In genomic region chr1:23351756-23352155, GRCm38 (mm10) we compare ENCODE assay signal across 18 mouse cellular contexts. TPM values are rescaled to one million over a fixed set of nuclear protein-coding genes. Genes with fewer than 3 reads are reported as not detected.
DNase-seq lines count a peak whose midpoint lies in the region; ATAC-seq and TF ChIP-seq lines count a peak whose summit lies in the region.
"Had no signal": no experiment of that assay in that cellular context is flagged by ENCODE, and none has a peak within 500 bp of the region (broad histone marks: within the 10 kb centered on the region; RNA-seq: fewer than 3 reads in every experiment).

No protein-coding gene starts in this region.

- H3K4me1 ChIP-seq in forebrain, embryonic 14.5 days (ENCODE audit: control insufficient read depth, insufficient read depth, low read length), result no peaks in the 10 kb centered on the region
- H3K4me1 ChIP-seq in forebrain, postnatal 0 days (ENCODE audit: insufficient read depth), result no peaks in the 10 kb centered on the region
- H3K4me1 ChIP-seq in lung, embryonic 14.5 days (ENCODE audit: insufficient read depth), result no peaks in the 10 kb centered on the region
- H3K4me1 ChIP-seq: forebrain, embryonic 10.5 days; neural tube, embryonic 12.5 days had no signal

- WGBS in forebrain, embryonic 14.5 days, result 53% methylated on average over 4 of the region's 4 CpGs
- WGBS in forebrain, postnatal 0 days, result 56% methylated on average over 4 of the region's 4 CpGs
- 48% methylated on average over 4 of the region's 4 CpGs for WGBS in lung, embryonic 14.5 days

- H3K36me3 ChIP-seq in forebrain, embryonic 14.5 days (ENCODE audit: control insufficient read depth, insufficient read depth, low read length), result no peaks in the 10 kb centered on the region
- H3K36me3 ChIP-seq in forebrain, postnatal 0 days (ENCODE audit: insufficient read depth), result no peaks in the 10 kb centered on the region
- no peaks in the 10 kb centered on the region for H3K36me3 ChIP-seq in lung, embryonic 14.5 days (ENCODE audit: insufficient read depth)
- H3K36me3 ChIP-seq: forebrain, embryonic 10.5 days; neural tube, embryonic 12.5 days had no signal

- H3K4me3 ChIP-seq in forebrain, embryonic 14.5 days (ENCODE audit: low read depth, low read length), result no peak overlapping the region
- H3K4me3 ChIP-seq in forebrain, postnatal 0 days (ENCODE audit: low read depth, low read length), result no peak overlapping the region
- no peak overlapping the region for H3K4me3 ChIP-seq in lung, embryonic 14.5 days (ENCODE audit: low read depth, low read length)
- H3K4me3 ChIP-seq: forebrain, embryonic 10.5 days; neural tube, embryonic 12.5 days had no signal

- no peak overlapping the region for H3K27ac ChIP-seq in forebrain, embryonic 14.5 days (ENCODE audit: low read depth, low read length)
- no peak overlapping the region for H3K27ac ChIP-seq in forebrain, postnatal 0 days (ENCODE audit: low read depth, low read length)
- no peak overlapping the region for H3K27ac ChIP-seq in lung, embryonic 14.5 days (ENCODE audit: low read depth)
- H3K27ac ChIP-seq: forebrain, embryonic 10.5 days; liver, embryonic 14.5 days; neural tube, embryonic 12.5 days had no signal

- no peaks in the 10 kb centered on the region for H3K27me3 ChIP-seq in forebrain, embryonic 14.5 days (replicated peaks; ENCODE audit: control insufficient read depth, insufficient read depth, low read length)
- H3K27me3 ChIP-seq in forebrain, postnatal 0 days (ENCODE audit: insufficient read depth, low read length), result no peaks in the 10 kb centered on the region
- H3K27me3 ChIP-seq in lung, embryonic 14.5 days (ENCODE audit: insufficient read depth, low read length), result no peaks in the 10 kb centered on the region
- H3K27me3 ChIP-seq: neural tube, embryonic 12.5 days had no signal

- TF ChIP-seq CTCF in forebrain, postnatal 0 days (IDR thresholded peaks at IDR 0.05; ENCODE audit: low read depth), result no peak
- no peak for TF ChIP-seq CTCF in lung, embryonic 14.5 days (IDR thresholded peaks at IDR 0.05; ENCODE audit: low read depth)

- H3K9me3 ChIP-seq in forebrain, embryonic 14.5 days (replicated peaks; ENCODE audit: control insufficient read depth, low read length), result no peaks in the 10 kb centered on the region
- H3K9me3 ChIP-seq in forebrain, postnatal 0 days (ENCODE audit: low read length), result no peaks in the 10 kb centered on the region
- H3K9me3 ChIP-seq in lung, embryonic 14.5 days (ENCODE audit: low read depth, low read length), result no peaks in the 10 kb centered on the region
- H3K9me3 ChIP-seq: forebrain, embryonic 10.5 days; neural tube, embryonic 12.5 days had no signal

- H3K9ac ChIP-seq in forebrain, embryonic 14.5 days (ENCODE audit: low read length), result no peak overlapping the region
- no peak overlapping the region for H3K9ac ChIP-seq in forebrain, postnatal 0 days
- no peak overlapping the region for H3K9ac ChIP-seq in lung, embryonic 14.5 days
- H3K9ac ChIP-seq: liver, embryonic 14.5 days; neural tube, embryonic 12.5 days had no signal

- intact Hi-C loops in heart, postnatal 36 days (cut with DNase I), result no loop called here

- H3K4me2 ChIP-seq in forebrain, embryonic 14.5 days (ENCODE audit: low read length), result no peak overlapping the region
- no peak overlapping the region for H3K4me2 ChIP-seq in forebrain, postnatal 0 days (ENCODE audit: low read depth)
- no peak overlapping the region for H3K4me2 ChIP-seq in lung, embryonic 14.5 days
- H3K4me2 ChIP-seq: midbrain, embryonic 11.5 days; neural tube, embryonic 12.5 days had no signal

- DNase-seq in forebrain, embryonic 14.5 days (ENCODE audit: low spot score), result peak; percentile 11
- DNase-seq in forebrain, postnatal 0 days, result no peak
- peak; percentile 4 for DNase-seq in lung, embryonic 14.5 days
- DNase-seq in lung, adult 18-20 months, result no peak
- peak; percentile 69 for DNase-seq in cerebellum, adult 9-11 months
- DNase-seq in heart, postnatal 36 days, result peak; percentile 6 to 13
- DNase-seq in MN1 (ENCODE audit: low spot score), result no peak
- DNase-seq: adrenal gland, adult 2 months; kidney, postnatal 14 days; layer of hippocampus, adult 9-11 months; retina, postnatal 1 day; thymus, postnatal 36 days had no signal

- no peak for ATAC-seq in forebrain, embryonic 14.5 days
- ATAC-seq in forebrain, postnatal 0 days, result no peak; the same call in 1 of the 2 replicates
- no peak for ATAC-seq in lung, embryonic 14.5 days (ENCODE audit: insufficient read depth)
- ATAC-seq in erythroid progenitor cell, adult 5-6 weeks (replicated peaks; ENCODE audit: low FRiP score, poor library complexity, severe bottlenecking), result no peak
- ATAC-seq: intestine, postnatal 0 days had no signal

RNA-seq across cellular contexts. Expression of gene Ogfrl1, which starts 45.8 kb away (rescaled TPM):
- polyA plus RNA-seq in forebrain, embryonic 14.5 days (2014; fragmentation: Nextera tagmentation; extraction: Ambion mirVana), result 11.7 and 15.0 TPM in 2 replicates
- 26.6 and 27.5 TPM in 2 replicates for total RNA-seq in forebrain, postnatal 0 days (2014; rRNA removed)
- 18.2 and 19.6 TPM in 2 replicates for polyA plus RNA-seq in forebrain, postnatal 0 days (2015; fragmentation: Nextera tagmentation; extraction: Ambion mirVana)
- polyA plus RNA-seq in lung, embryonic 14.5 days (2014; fragmentation: Nextera tagmentation; extraction: Ambion mirVana), result 14.2 and 15.6 TPM in 2 replicates
- total RNA-seq in heart, postnatal 36 days (2021), result 10 to 100 TPM; 16.9 to 17.8 TPM
- total RNA-seq in erythroid progenitor cell, adult 5-6 weeks (2015; ENCODE audit: low replicate concordance), result 57.4 and 59.8 TPM in 2 replicates
- 31.6 and 34.8 TPM in 2 replicates for total RNA-seq in erythroid progenitor cell, adult 5-6 weeks (2017; ENCODE audit: low replicate concordance)

Comparison
In these comparisons a context has a peak if more than half of its experiments do, and no peak if none do; other contexts are left out.
1. DNase-seq: peak in forebrain, embryonic 14.5 days (single experiment), lung, embryonic 14.5 days (single experiment), cerebellum, adult 9-11 months (single experiment) and heart, postnatal 36 days (2 of 2); none in forebrain, postnatal 0 days (single experiment), lung, adult 18-20 months (0 of 2) and MN1 (single experiment).